Mouse (Mus musculus) Muller cell, postnatal 12 days (primary cell): Measurements from ENCODE around the gene Tmem116.

Experiments
- DNase-seq: peaks from one replicate; pipeline ENCODE4 v3.0.0-alpha.2; 2015; ENCODE audit errors: inconsistent ontology term

The Tmem116 gene

GRCm38 (mm10) chr5:121451644-121452025 is at the start of gene Tmem116:
Tmem116 (plus strand) TSS chr5:121451893.
- DNase-seq: peak; percentile 75

- DNase-seq: no peak
These were observed 43.8 kb upstream of the Tmem116 start for GRCm38 (mm10) chr5:121407856-121408255.

- DNase-seq: no peak
These were observed 40.7 kb upstream of the Tmem116 start for GRCm38 (mm10) chr5:121410975-121411374.

DNA sequence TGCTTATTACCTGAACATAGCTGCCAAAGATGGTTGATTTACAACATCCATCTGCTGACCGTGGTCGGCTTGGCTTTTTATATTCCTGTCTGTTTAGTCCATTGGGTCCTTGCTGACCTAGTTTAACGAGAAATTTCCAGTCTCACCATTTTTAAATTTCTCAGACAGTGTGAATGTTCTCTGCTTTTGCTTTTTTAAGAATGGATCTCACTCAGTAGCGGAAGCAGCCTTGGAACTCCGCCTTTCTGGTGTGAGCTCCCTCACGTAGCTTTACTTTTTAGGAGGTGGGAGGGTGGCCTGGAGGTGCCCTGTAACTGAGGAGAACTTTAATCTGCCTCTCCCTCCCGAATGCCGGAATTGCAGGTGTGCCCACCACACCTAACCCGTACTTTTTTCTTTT is 31.0 kb upstream of the Tmem116 start:
- no peak for DNase-seq

GRCm38 (mm10) chr5:121422787-121423186 is 28.9 kb upstream of the Tmem116 start:
- no peak for DNase-seq

DNA sequence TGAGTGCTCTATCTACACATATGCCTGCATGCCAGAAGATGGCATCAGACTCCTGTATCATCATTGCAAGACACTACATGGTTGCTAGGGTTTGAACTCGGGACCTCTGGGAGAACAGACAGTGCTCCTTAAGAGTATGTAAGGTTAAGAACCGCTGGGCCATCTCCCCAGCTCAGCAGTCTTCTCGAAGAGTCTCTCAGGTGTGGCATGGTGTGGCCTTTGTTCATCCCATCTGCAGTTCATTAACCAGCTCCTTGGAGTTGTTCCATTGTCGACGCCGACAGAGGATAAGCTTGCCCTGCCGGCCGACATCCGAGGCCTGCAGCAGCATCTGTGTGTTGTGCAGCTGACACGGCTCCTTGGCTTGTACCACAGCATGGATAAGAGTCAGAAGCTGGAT is 28.4 kb upstream of the Tmem116 start:
- DNase-seq: no peak

DNA sequence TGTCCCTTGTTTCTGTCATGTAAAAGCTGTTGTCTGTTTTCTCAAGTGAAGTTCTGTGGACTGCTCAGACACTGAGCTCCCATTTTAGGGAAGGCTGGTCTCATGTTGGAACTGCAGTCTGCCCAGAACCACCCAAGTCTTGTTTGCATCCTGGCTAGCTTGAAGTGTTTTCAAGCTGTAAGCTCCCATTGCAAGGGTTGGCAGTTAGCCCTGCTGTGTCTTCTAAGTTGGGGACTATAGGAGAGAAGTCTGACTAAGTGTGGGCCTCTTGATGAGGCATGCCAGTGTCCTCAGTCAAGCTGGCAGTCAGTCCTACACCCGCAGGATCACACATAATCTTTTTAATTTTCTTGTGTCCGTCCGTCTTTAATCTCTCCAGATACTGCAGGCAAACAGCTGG is 22.7 kb upstream of the Tmem116 start:
- no peak for DNase-seq

DNA sequence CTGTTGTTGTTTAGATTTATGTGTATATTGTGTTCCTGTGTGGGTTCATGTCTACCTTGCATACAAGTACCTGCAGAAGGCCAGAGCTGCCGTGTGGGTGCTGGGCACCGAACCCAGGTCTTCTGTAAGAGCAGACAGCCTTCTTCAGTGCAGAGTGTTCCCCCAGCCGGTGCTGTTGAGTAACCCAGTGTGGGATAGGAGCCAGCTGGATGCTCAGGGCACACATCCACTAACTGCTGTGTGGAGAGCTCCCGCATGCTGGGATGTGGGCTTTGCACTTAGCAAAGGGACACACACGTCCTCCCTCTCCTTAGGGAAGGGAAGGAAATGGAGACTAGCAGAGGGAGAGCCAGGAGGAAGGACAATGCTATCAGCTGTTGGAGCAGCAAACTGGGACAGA is 13.6 kb upstream of the Tmem116 start:
- DNase-seq: no peak

DNA sequence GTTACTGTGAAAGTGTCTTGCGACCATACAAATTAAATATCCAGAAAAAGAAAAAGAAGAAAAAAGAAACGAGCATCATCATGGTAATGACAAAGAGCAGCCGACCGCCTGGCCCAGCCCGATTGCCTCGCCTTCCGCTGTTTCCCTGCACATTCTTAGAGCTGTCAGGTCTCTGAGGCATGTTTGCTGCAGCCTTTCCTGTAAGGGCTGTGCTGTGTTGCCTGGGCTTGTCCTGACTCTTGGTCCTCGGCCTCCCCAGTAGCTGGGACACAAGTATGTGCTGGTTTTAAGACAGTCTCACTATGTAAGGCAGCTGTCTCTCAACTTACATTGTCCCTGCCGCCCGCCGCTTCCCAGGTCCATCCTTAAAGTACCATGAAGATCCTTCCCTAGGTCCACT is 12.9 kb upstream of the Tmem116 start:
- DNase-seq: no peak

DNA sequence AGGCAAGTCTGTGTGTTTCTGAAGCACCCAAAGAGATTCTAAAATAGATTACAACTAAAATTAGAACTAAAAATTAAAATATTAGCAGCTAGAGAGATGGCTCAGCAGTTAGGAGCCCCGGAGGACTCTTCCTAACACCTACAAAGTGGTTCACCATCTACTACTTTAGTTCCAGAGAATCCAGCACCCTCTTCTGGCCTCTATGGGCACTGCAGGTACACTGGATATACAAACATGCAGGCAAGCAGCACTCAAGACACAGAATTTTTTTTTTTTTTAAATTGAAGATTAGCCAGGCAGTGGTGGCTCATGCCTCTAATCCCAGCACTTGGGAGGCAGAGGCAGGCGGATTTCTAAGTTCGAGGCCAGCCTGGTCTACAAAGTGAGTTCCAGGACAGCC is 8.1 kb upstream of the Tmem116 start:
- no peak for DNase-seq

- DNase-seq: no peak
These were observed 6.8 kb upstream of the Tmem116 start for GRCm38 (mm10) chr5:121444870-121445269.

DNA sequence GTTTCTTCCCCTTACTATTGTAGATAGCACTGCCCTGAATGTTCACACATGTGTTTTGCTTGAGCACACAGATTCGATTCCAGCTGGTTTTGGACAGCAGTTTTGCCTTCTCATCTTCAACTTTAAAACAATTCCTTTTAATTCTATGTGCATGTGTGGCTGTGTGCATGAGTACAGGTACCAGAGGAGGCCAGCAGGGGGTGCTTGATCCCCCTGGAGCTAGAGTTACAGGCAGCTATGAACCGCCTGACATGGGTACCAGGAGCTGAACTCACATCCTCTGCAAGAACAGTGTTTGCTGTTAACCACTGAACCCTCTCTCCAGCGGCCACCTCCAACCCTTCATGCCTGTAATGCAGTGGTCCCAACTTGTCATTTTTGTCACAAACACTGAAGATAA is 3.2 kb upstream of the Tmem116 start:
- peak; percentile 8 for DNase-seq

DNA sequence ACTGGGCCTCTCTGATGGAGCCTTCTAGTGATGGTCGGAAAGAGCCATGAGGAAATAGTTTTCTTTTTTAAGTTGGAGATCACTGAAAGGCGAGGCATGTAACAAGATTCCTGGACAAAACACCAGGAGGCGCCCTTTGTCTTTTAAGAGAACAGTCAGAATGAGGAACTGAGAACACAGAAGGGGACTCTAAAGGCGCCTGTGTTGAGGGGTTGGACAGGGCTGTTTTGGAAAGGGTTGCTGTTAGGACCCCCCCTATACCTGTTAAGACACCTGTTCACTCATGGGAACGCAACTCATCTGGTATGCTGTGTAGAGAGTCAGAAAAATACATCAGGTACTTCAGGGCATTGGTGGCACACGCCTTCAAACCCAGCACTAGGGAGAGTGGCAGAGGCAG is 1.7 kb upstream of the Tmem116 start:
- DNase-seq: peak; percentile 35

DNA sequence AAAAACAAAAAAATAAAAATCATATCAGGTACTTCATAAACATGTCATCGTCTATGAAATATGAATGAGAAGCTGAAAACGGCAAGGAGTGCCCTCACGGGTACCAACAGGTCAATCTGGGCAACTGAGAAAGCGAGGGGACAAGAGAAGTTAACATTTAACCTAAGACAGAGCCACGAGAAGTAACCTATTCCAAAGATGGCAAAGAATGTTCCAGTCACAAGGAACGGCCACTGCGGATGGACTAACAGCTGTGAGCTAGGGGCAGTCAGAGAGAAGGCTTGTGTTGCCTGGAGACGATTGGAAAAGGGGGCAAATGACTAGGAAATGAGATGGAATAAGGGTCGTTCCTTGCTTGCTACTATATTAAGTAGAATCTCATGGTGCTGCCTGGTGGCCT is 1.2 kb upstream of the Tmem116 start:
- no peak for DNase-seq

- no peak for DNase-seq
These were observed 490 bp upstream of the Tmem116 start for GRCm38 (mm10) chr5:121451203-121451602.

DNA sequence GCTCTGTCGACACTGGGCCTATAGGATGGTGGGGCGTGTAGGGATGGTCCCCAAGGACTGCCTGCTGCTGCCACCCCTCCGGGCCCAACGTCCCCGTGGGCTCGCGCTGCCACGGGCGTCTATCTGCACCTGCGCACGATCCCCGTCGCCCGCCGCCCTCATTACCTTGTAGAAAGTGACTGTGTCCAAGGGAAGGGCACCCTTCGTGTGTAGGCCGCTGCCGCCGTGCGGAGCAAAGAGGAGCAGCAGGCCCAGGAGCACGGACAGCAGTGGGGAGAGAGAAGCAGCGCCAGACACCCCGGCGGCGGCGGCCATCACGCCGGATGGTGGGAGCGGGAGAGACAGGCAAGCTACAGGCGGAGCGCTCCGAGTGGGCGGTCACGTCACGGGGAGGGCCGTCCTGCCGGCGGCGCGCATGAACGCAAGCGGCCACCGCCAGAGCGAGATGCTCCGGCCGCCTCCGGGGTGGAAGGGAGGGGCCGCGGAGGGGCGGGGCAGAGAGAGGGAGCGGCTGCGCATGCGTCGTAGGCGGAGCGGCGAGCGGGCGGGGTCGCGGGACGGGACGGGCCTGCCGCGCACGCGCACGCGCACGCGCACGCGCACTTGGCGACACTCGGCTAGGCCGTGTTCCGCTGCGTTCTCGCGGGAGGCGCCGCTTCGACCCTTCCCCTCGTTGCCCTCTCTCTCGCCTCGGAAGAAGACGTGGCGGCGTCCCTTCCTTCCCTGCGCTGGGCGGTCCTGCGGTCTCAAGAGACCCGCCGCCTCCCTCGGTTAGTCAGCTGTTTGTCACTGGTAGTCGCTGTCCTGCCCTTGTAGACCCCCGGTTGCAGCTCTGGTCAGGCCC is 555 bp downstream of the Tmem116 start, which contains the start of gene Erp29:
Erp29 (minus strand) TSS at position 481 of the 844 bp plus-strand sequence.
- DNase-seq: peak; percentile 99

GRCm38 (mm10) chr5:121452906-121453305 is 1.2 kb downstream of the Tmem116 start:
- DNase-seq: no peak

DNA sequence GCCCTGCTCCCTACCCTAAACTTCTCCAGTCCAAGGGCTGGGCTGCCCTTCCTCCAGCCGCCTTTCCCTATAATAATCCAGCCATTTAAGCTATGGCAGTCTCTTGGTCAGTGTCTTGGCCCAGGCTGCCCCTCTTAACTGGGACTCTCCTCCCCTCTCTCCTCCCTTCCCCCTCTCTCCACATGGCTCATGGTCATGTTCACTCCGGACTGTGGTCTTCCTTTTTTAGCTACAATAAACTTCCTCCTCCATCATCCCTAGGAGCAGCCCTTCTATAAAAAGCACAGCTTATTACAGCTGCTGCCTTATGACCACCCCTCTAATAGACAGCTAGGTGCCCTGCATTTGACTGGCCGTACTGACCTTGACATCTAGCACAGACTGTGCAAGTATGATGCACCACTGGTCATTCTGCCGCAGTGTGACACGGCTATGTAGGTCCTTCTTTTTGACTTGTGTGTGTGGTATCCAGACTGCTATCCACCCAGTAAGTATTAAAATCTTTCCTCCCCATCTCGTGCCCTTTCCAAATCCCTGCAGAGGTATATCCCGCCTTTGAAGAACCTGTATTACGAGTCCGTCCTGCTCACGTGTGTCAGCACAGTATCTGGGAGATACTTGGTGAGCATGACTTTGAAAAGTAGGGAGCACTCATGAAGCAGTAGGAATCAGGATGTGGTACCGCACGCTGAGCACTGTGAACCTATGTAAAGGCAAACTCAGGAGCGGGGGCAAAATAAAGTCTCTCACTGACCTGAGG is 2.2 kb downstream of the Tmem116 start:
- DNase-seq: no peak

DNA sequence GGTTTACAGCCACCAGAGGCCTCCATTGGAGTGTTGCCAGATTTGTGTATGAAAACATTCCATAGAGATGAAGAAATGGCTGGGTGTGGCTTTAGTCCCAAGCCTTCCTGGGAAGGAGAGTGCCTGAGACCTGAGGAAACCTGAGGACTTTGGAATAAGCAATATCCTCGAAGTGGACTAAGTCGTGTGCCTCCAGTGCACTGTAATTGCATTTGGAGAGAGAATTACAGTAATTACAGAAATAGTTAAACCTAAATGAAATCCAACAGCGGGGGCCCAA is 2.8 kb downstream of the Tmem116 start:
- DNase-seq: peak; percentile 5

- DNase-seq: no peak
These were observed 4.0 kb downstream of the Tmem116 start for GRCm38 (mm10) chr5:121455510-121456265.

DNA sequence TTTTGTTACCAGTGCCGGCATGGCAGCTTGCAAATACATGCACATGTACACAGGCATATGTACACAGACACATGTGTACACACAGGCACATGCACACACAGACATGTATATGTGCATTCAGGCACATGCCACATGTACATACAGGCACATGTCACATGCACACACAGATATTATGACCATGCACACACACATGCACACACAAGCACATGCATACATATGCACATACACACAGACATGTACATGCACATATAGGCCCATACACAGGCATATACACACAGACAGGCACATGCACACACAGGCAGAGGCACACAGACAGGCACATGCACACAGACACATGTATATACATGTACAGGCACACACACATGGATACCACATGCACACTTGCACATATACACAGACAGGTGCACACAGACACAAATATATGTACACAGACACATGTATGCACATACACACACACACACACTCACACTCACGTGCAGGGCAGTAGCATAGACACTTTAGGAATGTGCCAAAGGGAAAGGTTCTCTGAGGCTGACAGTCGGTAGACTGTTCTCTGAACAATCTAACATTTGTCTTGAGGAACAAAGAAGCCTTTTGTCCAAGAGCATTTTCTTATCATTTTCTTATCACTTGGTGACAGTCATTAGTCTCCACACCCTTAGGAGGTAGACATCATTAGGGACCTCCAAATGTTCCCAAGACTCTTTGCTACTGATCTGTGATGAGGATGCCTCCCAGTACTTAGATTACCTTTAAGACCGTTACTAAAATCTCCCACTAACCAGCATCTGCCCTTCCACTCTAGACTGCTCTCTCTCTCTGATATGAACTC is 9.9 kb downstream of the Tmem116 start:
- no peak for DNase-seq

DNA sequence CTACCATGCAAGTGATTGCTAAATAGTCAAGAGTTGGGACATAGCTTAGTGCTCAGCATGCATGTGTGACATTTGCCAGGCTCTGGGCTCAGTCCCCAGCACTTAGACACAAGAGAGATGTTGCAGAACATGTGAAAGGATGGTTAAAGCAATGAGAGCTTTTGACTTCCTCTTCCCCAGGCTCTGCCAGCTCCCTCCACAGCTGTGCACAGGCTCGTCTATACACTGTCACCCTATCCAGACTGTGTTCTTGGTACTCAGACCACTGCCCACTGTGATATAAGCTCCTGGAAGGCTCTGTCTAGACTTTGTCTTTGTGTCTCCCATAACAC is 10.4 kb downstream of the Tmem116 start:
- DNase-seq: no peak
